Mouse (Mus musculus): ENCODE measurements around the gene Kif5a. TPM values are rescaled to one million over a fixed set of nuclear protein-coding genes. Genes with fewer than 3 reads are reported as not detected.
"Not testable (repeated sequence)": the region's sequence is repeated elsewhere in the genome, so short reads cannot be mapped to it uniquely, and the experiment has no call there.

The Kif5a gene
- polyA plus RNA-seq (2016; fragmentation: Nextera tagmentation; extraction: Ambion mirVana) = 70.0 and 76.6 TPM in 2 replicates

DNA sequence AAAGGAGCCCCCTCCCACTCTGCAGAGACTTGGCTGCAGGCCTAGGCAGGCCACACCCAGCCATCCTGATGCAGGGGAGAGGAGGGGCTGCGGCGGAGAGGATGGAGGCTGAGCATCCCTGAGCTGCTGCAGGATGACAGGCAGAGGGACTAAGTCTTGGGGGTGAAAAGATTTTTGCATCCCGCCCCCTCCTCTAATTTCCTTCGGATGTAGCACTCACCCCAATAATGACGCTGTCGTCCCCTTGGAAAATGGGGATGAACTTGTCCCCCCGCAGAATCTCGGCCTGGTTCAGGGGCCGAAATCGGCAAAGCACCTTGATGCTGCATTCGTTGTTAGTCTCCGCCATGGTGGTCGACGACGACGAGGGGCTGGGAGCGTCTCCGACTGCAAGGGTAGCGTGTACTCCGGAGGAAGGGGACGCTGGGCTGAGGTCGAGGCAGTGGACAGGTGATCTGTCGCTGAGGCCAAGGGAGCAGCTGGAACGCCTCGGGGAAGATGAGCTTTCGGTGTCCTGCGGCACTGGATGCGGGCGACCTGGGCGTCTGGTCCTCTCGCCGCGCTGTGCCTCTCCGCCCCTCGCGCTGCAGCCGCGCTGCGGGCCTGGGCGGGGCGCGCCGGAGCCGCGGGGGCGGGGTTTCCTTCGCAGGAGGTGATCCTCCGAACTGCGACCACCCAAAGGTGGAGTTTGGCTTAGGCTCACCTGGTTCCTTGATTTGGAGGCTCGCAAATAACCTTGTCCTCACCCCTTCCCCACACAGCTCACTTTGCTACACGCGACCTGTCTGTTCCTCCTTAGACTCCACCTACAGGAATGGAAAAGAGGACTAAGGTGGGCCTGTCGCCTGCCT lies at the start of gene Kif5a:
Gene Kif5a, minus strand, starts transcription at position 801 of the 851 bp plus-strand sequence.
- under 1% methylated on average over 53 of the region's 53 CpGs for whole genome bisulfite sequencing
- H3K27me3 ChIP-seq = peaks cover 14% of the 10 kb centered on the region
- H3K4me3 ChIP-seq = peak within 1 kb of the TSS; percentile 53
- H3K4me2 ChIP-seq (replicated peaks) = peak within 1 kb of the TSS; percentile 74
- no peaks in the 10 kb centered on the region for H3K9me3 ChIP-seq (replicated peaks)
- H3K4me1 ChIP-seq = peaks cover 55% of the 10 kb centered on the region
- H3K36me3 ChIP-seq = no peaks in the 10 kb centered on the region
- H3K9ac ChIP-seq = peak within 1 kb of the TSS; percentile 84
- H3K27ac ChIP-seq = peak within 1 kb of the TSS; percentile 89
- ATAC-seq (ENCODE audit: low FRiP score) = peak; percentile 51

DNA sequence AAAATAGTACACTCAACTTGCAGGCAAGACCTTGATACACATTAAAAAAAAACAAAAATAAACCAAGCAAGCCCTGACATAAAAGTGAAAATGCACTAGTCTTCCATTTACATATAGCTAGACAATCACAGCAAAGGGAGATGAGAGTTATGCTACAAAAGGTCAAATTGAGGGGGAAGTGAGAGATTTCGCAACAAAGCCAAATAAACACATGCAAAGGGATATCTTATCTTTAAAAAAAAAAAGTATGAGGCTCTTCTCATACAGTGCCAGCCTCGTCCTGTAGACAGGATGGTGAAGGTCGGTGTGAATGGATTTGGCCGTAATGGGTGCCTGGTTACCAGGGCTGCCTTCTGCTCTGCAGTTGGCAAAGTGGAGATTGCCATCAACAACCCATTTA lies 49.7 kb upstream of the Kif5a start:
- Histone ChIP-seq H3K9me3 (replicated peaks) (no peaks in the 10 kb centered on the region), H3K36me3 (peaks cover 16% of the 10 kb centered on the region), H3K27ac (no peak overlapping the region), H3K4me1 (peaks cover 12% of the 10 kb centered on the region), H3K27me3 (no peaks in the 10 kb centered on the region), H3K4me2 (replicated peaks) (no peak overlapping the region), H3K4me3 (no peak overlapping the region), H3K9ac (no peak overlapping the region)
- no peak for ATAC-seq (ENCODE audit: low FRiP score)
- WGBS = 82% methylated on average over 4 of the region's 4 CpGs

DNA sequence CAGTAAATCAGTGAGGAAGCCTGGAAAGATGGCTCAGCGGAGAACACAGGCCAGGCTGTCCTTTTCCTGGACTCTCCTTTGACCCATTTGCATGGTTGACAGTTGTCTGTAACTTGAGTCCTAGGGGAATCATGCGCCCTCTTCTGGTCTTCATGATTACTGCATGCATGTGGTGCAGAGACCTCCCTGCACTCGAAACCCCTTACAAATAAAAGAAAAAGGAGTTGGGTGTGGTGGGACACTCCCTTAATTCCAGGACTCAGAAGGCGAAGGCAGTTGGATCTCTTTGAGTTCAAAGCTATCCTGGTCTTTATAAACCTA lies 49.2 kb upstream of the Kif5a start:
- Histone ChIP-seq H3K4me3 (peak overlapping the region; percentile 75), H3K9ac (peak overlapping the region; percentile 84; the same call in 1 of the 2 replicates), H3K27me3 (no peaks in the 10 kb centered on the region), H3K4me2 (replicated peaks) (peak overlapping the region; percentile 80), H3K36me3 (peaks cover 21% of the 10 kb centered on the region), H3K9me3 (replicated peaks) (no peaks in the 10 kb centered on the region), H3K4me1 (peaks cover 12% of the 10 kb centered on the region), H3K27ac (peak overlapping the region; percentile 64)
- ATAC-seq (ENCODE audit: low FRiP score) = peak; percentile 53
- WGBS = 1% methylated on average over 4 of the region's 4 CpGs

DNA sequence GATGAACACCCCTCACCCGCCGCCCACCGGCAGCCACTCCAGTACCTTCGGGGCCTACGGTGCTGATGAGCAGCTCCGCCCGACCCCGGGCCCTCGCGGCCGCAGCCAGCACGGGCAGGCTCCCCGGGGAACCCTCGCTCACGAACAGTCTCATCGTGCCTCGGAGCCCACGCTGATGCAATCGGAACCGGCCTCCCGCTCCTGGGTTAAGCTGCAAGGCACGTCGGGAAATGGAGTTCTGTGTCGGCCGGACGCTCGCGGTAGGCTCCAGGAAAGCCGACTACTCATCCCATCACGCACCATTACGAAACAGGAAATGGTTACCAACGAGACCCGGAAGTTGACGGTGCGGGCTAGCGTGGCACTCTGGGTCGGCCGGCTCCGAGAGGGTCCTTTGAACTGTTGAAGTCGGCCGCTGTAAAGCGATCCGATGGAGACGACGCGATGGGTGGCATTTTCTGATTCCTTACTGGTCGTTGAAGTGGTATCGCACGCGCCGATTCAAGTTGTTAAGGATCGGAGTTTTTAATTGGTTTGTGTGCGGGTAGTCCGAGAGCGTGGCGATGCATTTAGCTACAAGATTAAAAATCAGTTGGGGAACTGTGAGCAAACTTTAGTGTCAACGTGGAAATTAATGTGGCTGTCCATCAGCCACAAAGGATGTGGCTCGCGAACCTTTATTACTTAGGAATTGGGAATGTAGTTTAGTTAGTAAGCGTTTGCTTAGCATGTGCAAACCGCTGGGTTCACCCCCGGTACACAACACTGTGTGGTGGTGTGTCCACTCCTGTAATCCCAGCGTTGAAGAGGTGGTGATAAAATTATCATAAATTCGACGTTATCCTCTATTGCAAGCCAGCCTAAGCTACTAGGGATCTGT lies 48.6 kb upstream of the Kif5a start, which contains the start of gene Mars:
Gene Mars, minus strand, starts transcription at position 311 of the 880 bp plus-strand sequence.
- ATAC-seq (ENCODE audit: low FRiP score) = peak; percentile 98
- H3K36me3 ChIP-seq = peaks cover 27% of the 10 kb centered on the region
- H3K9ac ChIP-seq = peak within 1 kb of the TSS; percentile 84
- H3K27ac ChIP-seq = peak within 1 kb of the TSS; percentile 64
- H3K4me2 ChIP-seq (replicated peaks) = peak within 1 kb of the TSS; percentile 80
- peaks cover 12% of the 10 kb centered on the region for H3K4me1 ChIP-seq
- peak within 1 kb of the TSS; percentile 75 for H3K4me3 ChIP-seq
- H3K27me3 ChIP-seq = no peaks in the 10 kb centered on the region
- no peaks in the 10 kb centered on the region for H3K9me3 ChIP-seq (replicated peaks)
- under 1% methylated on average over 65 of the region's 65 CpGs for WGBS

DNA sequence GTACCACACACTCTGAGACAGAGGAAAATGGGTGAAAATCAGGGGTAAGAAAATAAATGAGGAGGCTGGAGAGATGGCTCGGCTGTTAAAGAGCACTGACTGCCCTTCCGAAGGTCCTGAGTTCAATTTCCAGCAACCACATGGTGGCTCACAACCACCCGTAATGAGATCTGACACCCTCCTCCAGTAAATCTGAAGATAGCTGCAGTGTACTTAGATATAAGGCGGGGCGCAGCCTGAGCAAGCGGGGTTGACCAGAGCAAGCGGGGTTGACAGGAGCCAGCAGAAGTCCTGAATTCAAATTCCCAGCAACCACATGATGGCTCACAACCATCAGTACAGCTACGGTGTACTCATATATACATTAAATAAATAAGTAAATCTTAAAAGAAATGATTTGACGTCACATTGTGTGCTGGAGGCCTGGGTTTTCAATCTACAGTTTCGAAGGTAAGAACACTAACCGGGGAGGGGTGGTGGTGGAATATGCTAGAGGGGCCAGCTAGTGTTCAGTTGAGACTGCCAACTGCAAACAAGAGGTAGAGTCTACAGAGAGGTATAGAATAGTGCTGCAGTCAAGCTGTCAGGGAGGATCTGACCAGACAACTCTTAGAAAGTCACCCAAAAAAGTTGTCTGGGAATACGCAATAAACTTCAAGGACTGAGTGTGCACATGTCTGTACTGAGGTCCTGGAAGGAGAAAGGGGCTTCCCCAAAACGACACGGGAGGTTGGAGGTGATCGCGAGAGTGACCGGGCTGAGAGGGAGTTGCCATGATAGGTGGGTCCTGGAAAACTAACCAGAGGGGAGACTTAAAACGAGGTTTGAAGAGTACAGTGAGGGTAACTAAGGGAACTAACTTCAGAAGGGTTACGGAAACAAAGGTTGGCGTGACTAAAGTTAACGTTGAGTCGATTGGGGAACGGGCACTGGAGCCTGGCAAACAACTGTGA lies 47.7 kb upstream of the Kif5a start:
- peak; percentile 44 for ATAC-seq (ENCODE audit: low FRiP score)
- peak overlapping the region; percentile 64; the same call in 1 of the 2 replicates for H3K27ac ChIP-seq
- H3K4me3 ChIP-seq = peak overlapping the region; percentile 75
- peaks cover 12% of the 10 kb centered on the region for H3K4me1 ChIP-seq
- H3K27me3 ChIP-seq = no peaks in the 10 kb centered on the region
- H3K9me3 ChIP-seq (replicated peaks) = no peaks in the 10 kb centered on the region
- peak overlapping the region; percentile 80 for H3K4me2 ChIP-seq (replicated peaks)
- WGBS = 39% methylated on average over 23 of the region's 23 CpGs
- H3K36me3 ChIP-seq = peaks cover 36% of the 10 kb centered on the region
- H3K9ac ChIP-seq = peak overlapping the region; percentile 84

DNA sequence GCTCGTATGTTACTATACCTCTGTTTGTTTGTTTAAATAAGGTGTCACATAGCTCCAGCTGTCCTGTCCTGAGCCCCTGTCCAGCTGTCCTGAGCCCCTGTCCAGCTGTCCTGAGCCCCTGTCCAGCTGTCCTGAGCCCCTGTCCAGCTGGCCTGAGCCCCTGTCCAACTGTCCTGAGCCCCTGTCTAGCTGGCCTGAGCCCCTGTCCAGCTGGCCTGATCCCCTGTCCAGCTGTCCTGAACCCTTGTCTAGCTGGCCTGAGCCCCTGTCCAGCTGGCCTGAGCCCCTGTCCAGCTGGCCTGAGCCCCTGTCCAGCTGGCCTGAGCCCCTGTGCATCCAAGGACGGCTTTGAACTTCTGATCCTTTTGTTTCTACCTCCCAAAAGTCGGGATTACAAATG lies 46.0 kb upstream of the Kif5a start:
- not testable (repeated sequence) for H3K4me2 ChIP-seq (replicated peaks); H3K27ac ChIP-seq; H3K27me3 ChIP-seq; H3K9me3 ChIP-seq (replicated peaks); H3K4me3 ChIP-seq; H3K9ac ChIP-seq; ATAC-seq (ENCODE audit: low FRiP score)
- Histone ChIP-seq H3K4me1 (peaks cover 12% of the 10 kb centered on the region), H3K36me3 (peaks cover 52% of the 10 kb centered on the region)
- 82% methylated on average over 3 of the region's 3 CpGs for WGBS

DNA sequence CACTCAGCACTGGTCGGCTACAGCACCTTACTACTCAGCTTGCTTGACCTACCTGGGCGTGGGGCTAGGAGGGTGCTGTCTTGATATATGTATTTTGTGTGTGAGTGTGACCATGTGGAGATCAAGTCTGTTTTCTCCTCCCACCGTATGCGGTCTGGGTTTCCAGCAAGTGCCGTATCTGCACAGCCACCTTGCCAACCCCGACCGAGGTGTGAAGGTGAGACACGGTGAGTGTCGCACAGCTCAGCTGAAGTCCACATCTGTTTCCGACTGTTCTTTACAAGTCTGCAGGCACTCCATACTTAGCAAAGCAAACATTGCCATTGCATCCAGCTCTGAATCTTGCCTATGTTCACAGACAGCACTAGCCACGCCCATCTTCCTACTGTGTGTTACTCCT lies 40.0 kb upstream of the Kif5a start:
- no peak overlapping the region for H3K9ac ChIP-seq
- no peaks in the 10 kb centered on the region for H3K4me1 ChIP-seq
- no peak for ATAC-seq (ENCODE audit: low FRiP score)
- H3K4me3 ChIP-seq = no peak overlapping the region
- no peak overlapping the region for H3K27ac ChIP-seq
- no peak overlapping the region for H3K4me2 ChIP-seq (replicated peaks)
- H3K9me3 ChIP-seq (replicated peaks) = no peaks in the 10 kb centered on the region
- 92% methylated on average over 11 of the region's 11 CpGs for WGBS
- H3K27me3 ChIP-seq = no peaks in the 10 kb centered on the region
- H3K36me3 ChIP-seq = peaks cover 99% of the 10 kb centered on the region

DNA sequence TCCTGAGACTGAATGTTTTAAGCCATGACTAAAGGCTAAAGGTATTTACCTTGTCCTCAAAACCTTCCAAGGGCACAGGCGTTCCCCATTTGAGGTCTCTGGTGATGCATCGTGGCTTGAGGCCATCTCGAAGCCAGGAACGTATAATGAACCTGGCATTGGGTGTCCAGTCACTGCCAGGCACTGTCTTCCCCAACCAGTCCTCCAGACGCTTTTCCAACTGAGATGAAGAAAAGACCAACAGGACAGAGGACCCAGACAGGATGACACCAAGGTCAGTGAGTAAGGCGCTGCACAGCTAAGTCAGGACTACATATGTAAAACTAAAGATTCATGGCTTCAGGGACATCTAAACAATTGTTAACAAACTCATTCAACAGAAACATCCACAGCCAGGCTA lies 37.2 kb upstream of the Kif5a start:
- H3K4me1 ChIP-seq = no peaks in the 10 kb centered on the region
- peaks cover 99% of the 10 kb centered on the region for H3K36me3 ChIP-seq
- WGBS = 97% methylated on average over 6 of the region's 6 CpGs
- H3K27me3 ChIP-seq = no peaks in the 10 kb centered on the region
- no peak overlapping the region for H3K9ac ChIP-seq
- no peak for ATAC-seq (ENCODE audit: low FRiP score)
- no peaks in the 10 kb centered on the region for H3K9me3 ChIP-seq (replicated peaks)
- H3K4me3 ChIP-seq = no peak overlapping the region
- no peak overlapping the region for H3K27ac ChIP-seq
- no peak overlapping the region for H3K4me2 ChIP-seq (replicated peaks)

DNA sequence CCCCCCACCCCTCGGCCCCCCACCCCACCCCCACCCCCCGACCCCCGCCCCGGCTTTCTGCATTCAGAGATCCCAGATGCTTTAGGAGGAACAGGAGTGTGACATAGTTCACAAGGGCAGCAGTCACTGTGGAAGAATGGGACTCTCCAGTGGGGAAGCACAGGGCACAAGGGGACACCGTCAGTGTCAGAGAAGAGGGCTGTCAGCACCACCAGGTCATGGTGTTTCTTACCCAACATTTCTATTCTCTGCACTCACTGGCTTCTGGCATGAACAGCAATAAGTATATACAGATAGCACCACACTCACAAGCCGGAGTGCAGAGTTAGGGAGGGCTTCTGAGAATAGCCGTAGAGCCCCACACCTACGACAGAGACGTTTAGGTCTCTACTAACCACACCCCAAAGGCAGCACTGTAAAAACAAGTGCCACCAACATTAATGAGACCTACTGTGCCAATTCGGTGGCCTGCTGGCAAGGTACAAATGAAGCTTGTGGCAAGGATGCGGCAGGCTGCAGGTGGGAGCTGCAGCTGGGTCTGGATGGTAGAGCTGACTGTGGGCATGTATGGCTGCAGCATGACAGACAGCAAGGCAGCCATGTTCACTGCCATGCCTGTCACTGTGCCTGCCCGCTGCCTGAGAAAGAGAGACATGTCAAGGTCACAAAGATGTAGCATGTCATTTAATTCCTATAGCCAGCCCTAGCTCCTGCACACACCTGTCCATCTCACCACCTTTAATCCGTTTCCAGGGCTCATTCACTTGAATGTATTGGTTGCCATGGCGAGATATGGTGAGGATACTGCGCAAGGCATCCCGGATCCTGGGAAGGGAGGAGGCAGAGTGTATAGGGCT lies 34.1 kb upstream of the Kif5a start:
- ATAC-seq (ENCODE audit: low FRiP score) = no peak
- peaks cover 10% of the 10 kb centered on the region for H3K4me1 ChIP-seq
- WGBS = 92% methylated on average over 16 of the region's 16 CpGs
- H3K4me2 ChIP-seq (replicated peaks) = no peak overlapping the region
- H3K27me3 ChIP-seq = no peaks in the 10 kb centered on the region
- H3K9me3 ChIP-seq (replicated peaks) = no peaks in the 10 kb centered on the region
- no peak overlapping the region for H3K9ac ChIP-seq
- no peak overlapping the region for H3K27ac ChIP-seq
- H3K4me3 ChIP-seq = no peak overlapping the region
- H3K36me3 ChIP-seq = peaks cover 87% of the 10 kb centered on the region

DNA sequence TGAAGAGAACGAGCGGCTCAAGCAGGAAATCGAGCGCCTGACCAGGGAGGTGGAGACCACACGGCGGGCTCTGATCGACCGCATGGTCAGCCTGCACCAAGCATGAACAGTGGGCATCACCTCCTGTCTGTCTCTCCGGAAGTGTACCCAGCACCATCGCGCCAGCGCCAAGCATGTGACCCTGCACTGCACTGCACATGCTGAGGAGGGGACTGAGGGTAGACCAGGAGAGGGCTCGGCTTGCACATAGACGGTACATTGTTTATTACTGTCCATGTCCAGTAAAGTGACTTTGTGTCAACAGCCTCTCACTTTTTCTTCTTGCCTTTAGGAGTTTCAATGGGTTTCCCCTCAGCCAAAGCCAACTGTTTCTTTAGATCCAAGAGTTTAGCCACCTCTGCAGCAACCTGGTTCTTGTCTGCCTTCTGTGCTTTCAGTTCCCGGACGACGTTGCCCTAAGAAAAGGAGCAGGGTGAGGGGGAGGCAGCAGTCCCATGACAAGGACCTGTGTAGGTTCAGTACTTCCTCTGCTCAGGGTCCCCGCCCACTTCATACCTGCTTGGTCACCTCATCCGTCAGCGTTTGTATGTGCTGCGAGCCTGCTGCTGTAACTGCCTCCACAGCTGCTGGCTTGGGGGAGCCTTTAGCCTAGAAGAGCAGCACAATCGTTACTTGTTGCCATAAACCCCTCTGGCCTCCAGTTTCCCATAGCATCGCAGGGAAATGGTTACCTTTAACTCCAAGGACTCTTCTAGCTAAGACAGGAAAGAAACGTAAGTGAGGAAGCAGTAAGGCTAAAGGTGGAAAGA lies 33.0 kb upstream of the Kif5a start:
- ATAC-seq (ENCODE audit: low FRiP score) = no peak
- 94% methylated on average over 24 of the region's 24 CpGs for WGBS
- no peak overlapping the region for H3K4me2 ChIP-seq (replicated peaks)
- peaks cover 76% of the 10 kb centered on the region for H3K36me3 ChIP-seq
- H3K9ac ChIP-seq = no peak overlapping the region; the same call in 1 of the 2 replicates
- no peak overlapping the region for H3K4me3 ChIP-seq
- H3K9me3 ChIP-seq (replicated peaks) = no peaks in the 10 kb centered on the region
- H3K27me3 ChIP-seq = no peaks in the 10 kb centered on the region
- peaks cover 20% of the 10 kb centered on the region for H3K4me1 ChIP-seq
- H3K27ac ChIP-seq = no peak overlapping the region
